Mouse (Mus musculus): Measurements from ENCODE around the gene Rab3b.

DNA sequence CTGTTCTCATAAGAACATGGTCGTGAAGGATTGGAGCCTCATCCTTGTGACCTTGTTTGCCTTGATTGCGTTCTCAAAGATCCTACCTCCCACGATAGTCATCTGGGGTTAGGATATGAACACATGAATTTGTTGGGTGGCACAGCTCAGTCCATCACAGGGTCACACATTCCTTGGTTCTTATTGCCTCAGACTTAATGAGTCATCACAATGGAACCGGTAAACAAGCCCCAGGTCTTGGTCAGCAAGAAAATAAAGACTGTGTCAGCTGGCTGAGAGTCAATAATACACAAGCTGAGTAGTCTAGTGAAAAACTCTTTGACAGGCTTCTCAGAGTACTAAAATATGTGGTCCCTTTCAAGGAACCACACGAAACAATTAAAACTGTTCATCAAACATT, 92.2 kb downstream of the Rab3b start:
- TF ChIP-seq CTCF (IDR thresholded peaks at IDR 0.05; ENCODE audit: low read depth) (no peak), EP300 (IDR thresholded peaks at IDR 0.05; ENCODE audit: low read depth) (no peak)
